Mouse (Mus musculus): ENCODE measurements around the gene Mpv17l2. TPM values are rescaled to one million over a fixed set of nuclear protein-coding genes. Genes with fewer than 3 reads are reported as not detected.

Gene Mpv17l2
- total RNA-seq, 1 experiment from 2014 or later = 113 TPM

DNA sequence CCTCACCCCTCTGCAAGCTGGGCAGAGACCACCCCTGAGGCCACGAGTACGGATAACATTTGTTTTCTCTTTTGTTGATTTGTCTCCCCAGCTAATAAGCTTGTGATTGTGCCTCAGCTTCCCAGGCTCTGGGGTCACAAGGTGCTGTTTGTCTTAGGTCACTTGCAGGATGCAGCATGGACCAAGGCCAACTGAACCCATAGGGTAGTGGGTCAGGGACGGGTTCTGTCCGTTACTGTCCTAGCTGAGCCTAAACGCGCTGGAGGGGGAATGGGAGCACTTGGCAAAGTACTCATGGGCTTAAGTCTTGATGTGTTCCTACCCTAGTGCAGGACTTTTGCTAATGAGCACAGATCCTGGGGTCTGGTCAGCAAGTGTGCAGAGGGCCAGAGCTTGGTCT, 6.8 kb upstream of the Mpv17l2 start:
- DNase-seq = no peak

DNA sequence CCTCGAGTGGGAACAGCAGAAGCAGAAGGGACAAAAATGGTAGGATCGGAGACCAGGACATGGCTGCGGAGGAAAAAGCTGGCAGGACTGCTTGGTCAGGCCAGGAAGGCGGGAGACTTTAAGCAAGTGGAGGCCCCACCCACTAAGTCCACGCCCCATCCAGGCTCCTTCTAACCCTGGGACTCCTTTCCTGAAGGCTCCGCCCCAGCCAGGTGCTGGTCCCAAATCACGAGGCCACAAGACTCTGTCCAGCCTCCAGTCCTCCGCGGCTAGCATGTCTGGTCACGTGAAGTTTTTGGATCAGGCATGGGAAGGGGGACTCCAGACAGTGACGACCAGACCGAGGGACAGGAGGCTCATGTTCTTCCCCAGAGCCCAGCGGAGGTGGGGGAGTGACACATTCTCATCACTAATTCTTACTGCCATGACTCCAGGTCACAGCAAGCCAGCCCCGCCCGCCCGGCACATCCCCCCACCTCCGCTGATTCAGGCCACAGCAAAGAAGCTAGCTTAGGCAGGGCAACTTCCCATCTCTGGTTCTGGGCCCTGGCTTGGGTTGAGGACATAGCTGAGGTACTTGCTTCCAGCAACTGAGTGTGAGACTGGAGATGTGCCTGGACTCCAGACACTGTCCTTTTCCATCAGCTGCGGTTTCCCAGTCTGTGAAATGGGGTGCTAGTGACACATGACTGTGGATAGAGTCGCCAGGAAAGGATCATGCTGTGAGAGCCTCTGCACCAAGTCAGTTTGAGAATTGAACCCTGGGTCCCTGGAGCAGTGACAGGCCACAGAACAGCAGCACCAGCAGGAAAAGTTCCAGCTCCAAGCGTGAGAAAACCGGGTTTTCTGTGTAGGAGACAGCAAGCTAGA, 6.1 kb upstream of the Mpv17l2 start:
- DNase-seq = peak; percentile 81

DNA sequence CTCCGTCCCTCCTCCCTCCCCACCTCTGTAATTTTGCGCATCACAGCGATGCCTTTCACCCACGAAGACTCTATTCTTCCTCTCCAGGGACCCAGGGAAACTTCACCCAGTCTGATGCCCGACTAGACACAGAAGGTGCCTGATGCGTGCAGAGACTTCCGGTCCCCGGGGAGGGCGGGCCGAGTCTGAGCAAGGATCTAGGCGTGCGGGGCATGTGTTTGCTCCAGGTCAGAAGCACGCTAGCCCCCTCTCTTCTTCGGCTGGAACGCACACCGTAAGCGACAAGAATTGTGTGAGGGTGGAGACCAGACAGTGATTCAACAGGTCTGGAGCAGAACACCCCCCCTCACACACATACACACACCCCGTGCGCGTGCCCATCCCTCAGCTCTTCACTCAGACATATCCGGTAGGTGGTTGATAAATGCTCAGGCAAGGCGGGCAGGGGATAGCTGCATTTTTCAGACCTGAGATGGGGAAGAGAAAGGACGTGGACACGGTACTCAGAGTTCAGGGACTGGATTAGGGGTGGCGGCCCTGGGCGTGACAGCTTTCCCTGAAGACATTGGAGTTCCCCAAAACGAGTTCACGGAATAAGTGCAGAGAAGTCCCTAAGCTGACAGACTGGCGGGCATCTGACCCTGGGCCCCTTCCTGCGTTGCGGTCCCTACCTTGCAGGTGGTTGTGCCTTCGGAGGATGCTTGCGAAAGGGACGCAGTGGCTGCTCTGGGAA, 5.3 kb upstream of the Mpv17l2 start:
- peak; percentile 76 for DNase-seq

DNA sequence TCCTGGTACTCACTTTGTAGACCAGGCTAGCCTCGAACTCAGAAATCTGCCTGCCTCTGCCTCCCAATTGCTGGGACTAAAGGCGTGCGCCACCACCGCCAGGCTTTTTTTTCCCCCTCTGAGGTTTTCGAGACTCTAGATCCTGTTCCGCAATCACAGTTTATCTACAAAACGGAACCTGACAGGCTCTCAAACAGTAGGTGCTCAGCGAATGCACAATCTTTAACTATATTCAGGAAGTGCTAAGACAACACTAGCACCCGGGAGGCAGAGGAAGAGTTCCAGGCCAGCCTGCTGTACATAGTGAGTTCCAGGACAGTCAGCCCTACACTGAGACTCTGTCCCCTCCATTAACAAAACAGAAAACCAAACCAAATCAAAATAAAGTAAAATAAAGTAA, 4.6 kb upstream of the Mpv17l2 start:
- no peak for DNase-seq

DNA sequence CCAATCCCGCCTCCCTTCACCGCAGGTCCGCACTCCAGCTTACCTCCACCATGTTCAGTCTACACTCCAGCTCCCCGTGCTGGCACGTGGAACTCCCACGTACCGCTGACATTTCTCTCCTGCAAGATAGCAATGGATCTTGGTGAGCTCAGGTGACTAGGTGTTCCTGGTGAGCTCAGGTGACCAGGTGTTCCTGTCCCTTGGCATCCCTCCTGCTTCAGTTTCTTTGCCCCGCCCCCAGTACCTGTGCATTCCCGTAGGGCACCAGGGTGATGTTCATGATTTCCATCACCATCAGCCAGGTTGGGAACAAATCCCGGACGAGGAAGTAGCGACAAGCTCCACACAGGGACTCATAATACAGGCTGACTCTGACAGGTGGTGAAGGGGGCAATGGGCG, 3.9 kb upstream of the Mpv17l2 start:
- no peak for DNase-seq

DNA sequence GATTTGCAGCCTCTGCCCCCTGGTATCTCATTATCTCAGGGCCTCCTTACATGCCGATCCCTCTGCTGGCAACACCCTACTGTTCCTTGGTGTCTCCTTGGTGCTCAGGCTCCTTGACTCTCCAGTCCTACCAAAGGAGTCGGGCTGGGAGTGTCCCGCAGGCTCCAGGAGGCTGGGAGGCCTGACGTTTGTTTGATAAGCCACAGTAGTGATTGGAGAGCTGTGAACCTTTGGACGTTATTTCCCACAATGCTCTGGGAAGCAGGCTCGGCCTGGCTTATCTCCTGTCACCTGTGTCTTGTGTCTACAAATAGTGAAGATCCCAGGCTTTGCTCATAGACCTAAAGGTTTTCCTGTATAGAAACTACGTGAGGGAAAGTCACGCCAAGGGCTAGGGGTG, 3.3 kb upstream of the Mpv17l2 start:
- no peak for DNase-seq

DNA sequence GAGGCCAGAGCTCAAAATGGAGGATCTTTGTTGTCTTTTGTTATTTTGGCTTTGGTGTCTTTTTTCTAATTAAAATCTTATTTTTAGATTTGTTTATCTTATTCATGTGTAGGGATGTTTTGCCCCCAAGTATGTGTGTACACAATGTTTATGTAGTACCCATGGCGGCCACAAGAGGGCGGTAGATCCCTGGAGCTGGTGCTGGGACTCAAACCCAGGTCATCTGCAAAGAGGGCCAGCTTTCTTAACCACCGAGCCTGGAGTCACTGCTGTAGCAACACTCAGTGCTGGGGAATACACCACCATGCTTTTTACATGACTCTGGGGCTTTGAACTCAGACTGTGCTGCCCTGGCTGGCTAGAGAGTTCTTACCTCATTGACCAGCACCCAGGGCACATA, 2.6 kb upstream of the Mpv17l2 start:
- DNase-seq = peak; percentile 81

DNA sequence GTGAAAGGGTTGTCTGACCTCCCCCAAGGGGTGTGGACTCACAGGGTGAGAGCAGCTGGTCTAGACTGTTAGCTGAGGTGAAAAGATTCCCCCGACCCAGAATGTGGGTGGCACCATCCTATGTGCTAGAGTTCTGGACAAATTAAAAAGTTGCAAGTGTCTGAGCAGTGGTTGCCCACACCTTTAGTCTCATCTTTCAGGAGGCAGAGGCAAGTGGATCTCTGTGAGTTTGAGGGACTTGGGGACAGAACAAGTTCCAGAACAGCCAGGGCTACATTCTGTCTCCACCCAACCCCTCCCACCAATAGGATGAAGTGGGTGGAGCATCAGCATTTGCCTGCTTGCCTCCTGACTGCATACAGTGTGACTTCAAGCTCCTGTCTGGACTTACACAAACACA, 1.4 kb upstream of the Mpv17l2 start:
- peak; percentile 7 for DNase-seq

DNA sequence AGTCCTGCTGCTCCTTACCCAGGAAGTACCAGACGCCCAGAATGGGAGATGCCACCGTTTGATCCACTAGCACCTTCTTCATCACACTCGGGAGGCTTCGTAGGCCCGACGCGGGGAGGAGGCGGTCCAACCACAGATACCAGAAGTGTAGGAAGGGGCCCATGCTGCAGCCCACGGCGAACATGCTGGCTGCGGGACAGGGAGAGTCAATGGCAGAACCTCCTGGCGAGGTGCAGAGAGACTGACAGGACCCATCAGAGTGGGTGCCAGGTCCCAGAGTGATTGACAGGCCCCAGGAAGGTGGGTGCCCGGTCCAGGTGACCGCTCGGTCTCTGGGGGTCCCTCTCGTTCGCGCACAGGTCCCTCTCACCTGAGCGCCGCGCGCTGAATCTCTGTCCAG, 396 bp downstream of the Mpv17l2 start:
- peak; percentile 44 for DNase-seq

DNA sequence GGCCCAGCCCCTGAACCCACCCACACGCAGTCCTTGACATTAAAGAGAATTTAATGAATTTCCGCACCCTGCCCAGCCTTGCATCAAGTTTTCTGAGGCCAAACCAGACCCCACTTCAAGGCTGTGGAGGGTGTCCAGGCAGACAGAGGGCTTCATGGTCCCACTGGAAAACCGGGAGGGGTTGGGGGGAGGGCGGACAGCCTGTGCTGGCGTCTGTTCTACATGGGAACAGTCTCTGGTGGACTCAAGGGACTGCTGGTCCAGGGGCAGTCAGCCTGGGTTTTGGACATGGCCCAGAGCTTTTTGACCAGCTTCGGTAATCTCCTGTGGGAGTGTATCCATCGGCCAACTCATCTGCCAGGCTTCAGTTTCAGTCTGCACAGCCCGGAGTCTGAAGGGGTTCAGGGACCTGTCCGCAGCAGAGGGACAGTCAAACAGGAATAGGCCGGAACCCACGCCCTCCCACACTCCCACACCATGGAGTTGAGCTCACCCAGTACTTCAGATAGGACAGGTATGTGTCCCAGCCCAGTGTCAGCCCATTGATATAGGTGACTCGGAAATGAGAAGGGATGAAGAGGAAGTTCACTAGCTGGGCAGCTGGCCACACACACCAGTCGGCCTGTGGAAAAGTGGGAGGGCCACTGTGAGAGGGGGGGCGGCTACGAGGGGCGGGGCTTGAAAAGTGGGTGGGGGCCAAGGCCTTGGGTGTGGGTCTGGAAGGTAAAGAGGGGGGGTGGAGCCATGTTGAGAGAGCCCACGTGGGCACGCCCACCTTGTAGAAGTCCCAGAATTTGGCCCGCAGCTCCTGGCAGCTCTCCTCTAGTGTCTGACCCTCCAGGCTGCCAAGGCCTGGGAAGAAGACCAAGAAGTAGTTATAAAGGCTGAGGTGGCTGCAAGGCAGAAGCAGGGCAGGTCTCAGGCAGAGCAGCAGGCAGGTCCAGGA, 1.9 kb downstream of the Mpv17l2 start:
- peak; percentile 86 for DNase-seq

DNA sequence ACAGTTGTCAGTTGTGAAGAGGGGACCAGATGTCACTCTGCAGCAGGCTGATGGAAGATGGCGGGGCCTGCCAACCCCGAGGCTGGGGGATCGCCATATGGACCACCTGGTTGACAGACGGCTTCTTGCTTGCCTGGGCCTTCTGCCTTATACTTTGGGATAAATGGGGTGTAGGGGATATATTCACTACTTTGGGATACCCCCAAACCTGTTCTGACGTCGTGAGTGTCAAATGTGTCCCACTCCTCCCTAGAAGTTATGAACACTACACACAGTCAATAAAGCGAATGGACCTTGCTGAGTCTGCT, 2.5 kb downstream of the Mpv17l2 start:
- DNase-seq = no peak

DNA sequence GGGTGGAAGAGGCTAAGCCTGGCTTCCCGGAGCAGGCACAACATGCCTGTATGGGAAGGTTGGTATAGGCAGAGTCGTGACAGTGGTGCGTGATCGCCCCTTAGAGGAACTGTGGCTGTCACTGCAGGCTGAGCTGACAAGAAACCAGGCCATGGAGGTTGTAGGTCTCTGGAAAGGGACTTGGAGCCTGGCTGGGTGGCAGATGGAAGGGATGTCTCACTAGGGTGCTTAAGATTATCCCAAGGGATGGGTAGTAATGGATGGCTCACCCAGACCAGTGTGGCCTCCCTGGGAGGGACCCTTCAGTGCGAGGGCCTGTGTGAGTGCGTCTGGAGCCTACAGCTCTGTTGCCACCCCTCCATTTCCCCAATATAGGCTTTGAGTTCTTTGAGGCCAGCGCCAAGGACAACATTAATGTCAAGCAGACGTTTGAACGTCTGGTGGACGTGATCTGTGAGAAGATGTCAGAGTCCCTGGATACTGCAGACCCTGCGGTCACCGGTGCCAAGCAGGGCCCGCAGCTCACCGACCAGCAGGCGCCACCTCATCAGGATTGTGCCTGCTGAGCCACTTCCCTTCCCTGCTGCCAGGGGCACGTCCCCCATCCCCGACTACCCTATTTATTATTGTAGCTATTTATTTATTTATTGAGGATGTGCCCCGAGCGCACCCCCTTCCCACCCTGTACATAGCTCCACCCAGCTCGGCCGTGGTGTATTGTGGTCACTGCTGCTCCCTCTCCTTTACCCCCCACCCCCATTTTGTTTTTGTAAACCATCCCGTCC, 3.0 kb downstream of the Mpv17l2 start:
- peak; percentile 73 for DNase-seq

DNA sequence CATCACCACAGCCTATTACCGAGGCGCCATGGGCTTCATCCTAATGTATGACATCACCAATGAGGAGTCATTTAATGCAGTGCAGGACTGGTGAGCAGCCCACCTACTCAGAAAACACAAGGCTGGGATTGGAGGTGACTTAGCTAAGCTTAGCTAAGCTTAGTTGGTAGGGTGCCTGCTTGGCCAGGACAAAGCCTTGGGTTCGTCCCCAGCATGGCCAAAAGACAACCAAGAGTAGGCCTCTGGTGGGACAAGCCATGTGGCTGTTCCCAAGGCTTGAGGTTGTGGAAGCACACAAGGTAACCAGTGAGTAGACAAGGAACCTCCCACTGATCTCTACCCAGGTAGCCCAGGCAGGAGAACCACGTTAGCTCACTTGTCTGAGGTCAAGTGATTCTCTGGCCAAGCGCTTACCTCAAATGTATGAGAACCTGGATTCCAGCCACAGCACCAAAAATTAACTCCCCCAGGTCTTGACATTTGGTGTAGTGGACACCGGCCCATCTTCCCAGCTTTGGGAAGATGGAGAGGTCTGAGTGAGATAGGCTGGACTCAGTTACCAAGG, 4.2 kb downstream of the Mpv17l2 start:
- peak; percentile 14 for DNase-seq

DNA sequence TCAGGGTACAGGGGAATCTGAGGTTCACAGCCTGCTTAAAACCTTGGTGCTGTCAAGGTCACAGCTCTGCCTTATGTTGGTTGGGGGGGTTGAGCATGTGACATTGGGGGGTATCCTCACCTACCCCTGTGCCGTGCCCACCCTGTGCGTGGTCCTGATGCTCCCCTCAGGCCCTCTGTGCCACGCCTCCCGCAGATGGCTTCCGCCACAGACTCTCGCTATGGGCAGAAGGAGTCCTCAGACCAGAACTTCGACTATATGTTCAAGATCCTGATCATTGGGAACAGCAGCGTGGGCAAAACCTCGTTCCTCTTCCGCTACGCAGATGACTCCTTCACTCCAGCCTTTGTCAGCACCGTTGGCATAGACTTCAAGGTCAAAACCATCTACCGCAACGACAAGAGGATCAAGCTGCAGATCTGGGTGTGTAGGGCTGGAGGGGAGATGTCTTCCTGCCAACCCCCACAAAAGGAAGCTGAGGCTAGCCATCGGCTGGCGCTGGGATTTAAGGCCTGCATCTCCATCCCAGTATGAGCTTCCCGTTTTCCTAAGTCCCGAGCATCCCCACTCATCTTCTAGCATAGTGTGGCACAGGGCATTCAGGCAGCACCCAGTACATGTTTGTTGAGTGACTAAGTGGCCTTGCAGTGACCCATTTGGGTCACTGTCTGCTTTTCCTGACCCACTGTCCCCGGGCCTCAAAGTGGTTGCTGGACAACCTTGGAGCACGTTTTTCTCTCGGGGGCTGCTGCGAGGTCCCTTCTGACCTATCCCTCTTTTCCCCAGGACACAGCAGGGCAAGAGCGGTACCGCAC, 4.9 kb downstream of the Mpv17l2 start:
- DNase-seq = peak; percentile 60

DNA sequence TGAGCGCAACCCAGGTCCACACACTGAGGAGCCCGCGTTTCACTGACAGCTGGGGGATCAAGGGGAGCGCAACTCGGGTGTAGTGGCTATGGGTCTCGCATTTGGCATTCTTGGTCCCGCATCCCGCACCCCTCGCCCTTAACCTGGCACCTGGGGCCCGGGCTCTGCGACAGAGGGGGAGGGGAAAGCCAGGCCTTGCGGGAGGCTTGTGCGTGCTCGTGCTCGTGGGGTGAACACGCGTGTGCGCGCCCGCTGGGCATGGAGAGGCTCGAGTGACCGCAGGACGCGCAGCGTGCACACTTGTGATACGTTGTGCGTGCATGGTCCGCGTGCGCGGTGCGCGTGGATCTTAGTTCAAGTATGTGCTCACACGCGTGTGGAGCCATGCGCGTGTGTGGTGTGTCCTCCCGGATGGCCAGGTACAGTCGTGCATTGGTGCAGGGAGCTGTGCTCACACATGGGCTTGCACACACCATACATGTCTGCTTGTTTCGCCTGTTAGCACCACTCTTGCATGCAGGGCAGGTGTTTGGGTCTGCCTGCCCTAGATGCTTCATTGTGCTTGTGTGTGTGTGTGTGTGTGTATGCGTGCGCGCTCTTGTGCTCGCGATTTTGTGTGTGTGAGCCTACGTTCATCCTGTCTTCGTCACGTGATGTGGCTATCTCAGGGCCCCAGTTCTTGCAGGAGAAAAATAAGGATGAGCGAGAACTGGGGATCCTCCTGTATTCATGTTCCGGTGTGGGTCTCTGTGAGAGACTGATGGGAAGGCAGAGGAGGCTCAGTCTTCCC, 5.7 kb downstream of the Mpv17l2 start:
- DNase-seq = peak; percentile 88

DNA sequence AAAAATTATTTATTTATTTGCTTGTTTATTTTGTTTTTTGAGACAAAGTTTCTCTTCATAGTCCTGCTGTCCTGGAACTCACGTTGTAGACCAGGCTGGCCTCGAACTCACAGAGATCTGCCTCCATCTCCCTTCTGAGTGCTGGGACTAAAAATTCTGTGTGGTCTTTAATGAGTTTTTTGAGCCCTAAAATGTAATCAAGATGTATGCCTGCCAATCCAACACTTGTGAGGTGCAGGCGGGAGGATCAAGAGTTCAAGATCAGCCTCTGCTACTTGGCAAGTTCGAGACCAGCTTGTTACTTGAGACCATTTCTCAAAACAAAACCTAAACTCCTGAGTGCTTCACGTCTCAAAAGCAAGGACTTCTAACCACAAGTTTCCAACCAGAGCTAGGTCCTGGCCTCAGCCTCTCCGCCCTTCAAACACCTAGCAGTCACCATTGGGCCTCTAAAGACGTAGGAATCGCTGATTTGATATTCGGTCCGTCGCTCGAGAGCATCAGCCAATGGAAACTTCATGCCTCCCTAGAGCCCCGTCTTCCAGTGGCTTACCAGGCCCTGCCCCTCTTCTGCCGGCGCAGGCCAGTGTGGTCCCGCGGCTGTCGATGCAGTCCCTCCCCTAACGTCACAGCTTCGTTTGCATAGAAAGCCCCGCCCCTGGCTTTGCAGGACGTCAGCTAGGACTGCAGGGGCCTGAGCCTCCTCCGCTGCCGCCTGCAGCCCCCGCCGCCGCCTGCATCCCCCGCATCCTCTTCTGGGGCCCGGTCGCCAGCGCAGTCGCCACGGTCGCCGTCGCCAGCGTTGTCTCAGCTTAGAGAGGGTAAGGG, 6.5 kb downstream of the Mpv17l2 start, which contains the start of gene Rab3a:
Rab3a (plus strand) TSS at position 637 of the 828 bp plus-strand sequence.
- peak; percentile 99 for DNase-seq

DNA sequence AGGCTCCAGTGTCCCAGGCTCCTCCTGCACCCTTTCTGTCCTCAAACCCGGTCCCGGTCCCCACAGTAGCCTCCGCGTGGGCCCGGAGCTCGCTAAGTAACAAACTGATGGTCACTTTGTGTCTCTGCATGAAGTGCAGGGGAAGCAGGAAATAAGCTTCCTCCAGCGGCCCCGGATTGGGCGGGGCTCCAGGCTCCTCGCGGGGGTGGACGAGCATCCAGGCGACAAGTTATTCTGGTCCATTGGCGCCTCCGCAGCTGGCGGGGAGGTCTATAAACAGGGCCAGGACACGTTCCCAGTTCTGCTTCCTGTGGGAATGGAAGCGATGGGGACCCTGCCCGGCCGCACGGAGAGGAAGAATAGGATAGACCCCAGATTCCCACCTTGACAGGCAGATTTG, 7.6 kb downstream of the Mpv17l2 start:
- DNase-seq = peak; percentile 89

DNA sequence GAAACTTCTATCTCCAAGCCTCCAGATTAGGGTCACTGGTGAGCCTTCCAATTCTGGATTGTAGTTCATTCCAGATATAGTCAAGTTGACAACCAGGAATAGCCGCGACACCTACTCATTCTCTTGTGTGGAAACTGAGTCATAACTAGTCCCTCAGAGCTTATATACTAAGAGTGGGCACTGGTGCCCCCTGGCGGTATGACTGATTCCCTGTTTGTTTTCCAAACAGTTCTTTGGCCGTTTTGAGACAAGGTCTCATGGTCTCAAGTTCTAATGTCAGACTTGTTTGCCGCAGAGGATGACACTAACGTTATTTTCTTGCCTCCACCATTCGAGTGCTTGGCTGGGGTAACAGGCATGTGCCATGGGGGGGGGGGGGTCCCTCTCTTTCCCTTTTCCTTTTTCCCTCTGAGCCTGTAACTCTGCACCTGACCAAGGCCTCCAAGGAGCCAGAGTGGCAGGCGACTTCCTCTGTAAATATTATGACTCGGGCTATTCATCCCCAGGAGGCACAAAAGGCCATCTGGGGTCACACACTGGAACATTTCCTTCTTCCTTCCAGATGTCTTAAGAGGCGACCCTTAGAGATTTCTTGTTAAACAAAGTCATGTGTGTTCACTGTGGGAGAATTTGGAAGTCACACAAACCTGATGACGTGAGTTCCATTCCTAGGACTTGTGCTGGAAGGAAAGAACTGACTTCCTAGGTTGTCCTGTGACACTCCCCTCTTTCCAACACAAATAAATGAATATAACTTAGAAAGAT, 8.6 kb downstream of the Mpv17l2 start:
- peak; percentile 86 for DNase-seq

Data from adrenal gland, postnatal 14 days (tissue).